Mouse (Mus musculus) liver, adult 2 months (tissue): ENCODE results near the gene Pwp2.

ENCODE experiments used
- CTCF ChIP-seq: fragments of 200-500 bp; IDR thresholded peaks from 2 replicates; pipeline ENCODE4 v1.5.1; 2011; ENCODE audit warnings: low read depth, low read length, control low read depth
- POLR2A ChIP-seq: fragments of 200-500 bp; IDR thresholded peaks from 2 replicates; pipeline ENCODE4 v1.6.1; 2011; ENCODE audit warnings: low read length, control low read depth; ENCODE audit not compliant: insufficient read depth; ENCODE audit errors: extremely low read depth

GRCm38 (mm10) chr10:78126311-78126710 is 58.6 kb downstream of the Pwp2 start:
- TF ChIP-seq CTCF (no peak), POLR2A (no peak)
